Mouse (Mus musculus): ENCODE data around the gene Tcf25. TPM values are rescaled to one million over a fixed set of nuclear protein-coding genes. Genes with fewer than 3 reads are reported as not detected.
A peak's percentile ranks its signal among the peaks of the same experiment; 100 is the strongest.

Gene Tcf25
- polyA plus RNA-seq, 1 experiment from 2014 or later: 146 TPM

DNA sequence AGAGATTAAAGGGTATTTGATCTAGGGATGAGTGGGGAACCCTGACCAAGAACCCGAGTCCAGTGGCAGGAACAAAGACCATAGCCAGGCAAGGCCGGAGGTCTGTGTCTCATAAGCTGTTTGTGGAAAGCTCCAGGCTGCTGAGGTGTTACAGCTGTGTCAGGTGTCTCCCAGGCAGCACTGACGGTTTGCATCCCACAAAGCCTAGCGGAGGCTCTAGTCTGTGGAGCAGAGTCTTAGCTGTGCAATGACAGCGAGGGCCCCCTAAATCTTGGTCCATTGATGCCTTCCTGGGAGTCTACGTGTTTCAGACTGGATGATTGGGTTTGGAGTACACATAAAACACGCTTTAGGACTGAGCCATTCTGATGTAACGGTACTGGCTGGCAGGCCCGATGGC, 28.4 kb downstream of the Tcf25 start:
- WGBS: 85% methylated on average over 9 of the region's 9 CpGs
- DNase-seq (ENCODE audit: low spot score) (no peak), ATAC-seq (ENCODE audit: low FRiP score, low TSS enrichment) (no peak)
- no peak for TF ChIP-seq EP300 (optimal IDR thresholded peaks at IDR 0.05)
- no peak for TF ChIP-seq CTCF (IDR thresholded peaks at IDR 0.05; ENCODE audit: low read depth)
- Histone ChIP-seq H3K9ac (ENCODE audit: low read length) (no peak overlapping the region), H3K36me3 (ENCODE audit: control insufficient read depth, insufficient read depth, low read length) (peaks cover 41% of the 10 kb centered on the region), H3K4me3 (ENCODE audit: low read depth, low read length) (no peak overlapping the region), H3K27me3 (ENCODE audit: control insufficient read depth, insufficient read depth, low read length) (no peaks in the 10 kb centered on the region), H3K4me2 (replicated peaks; ENCODE audit: low read depth) (no peak overlapping the region), H3K27ac (replicated peaks) (no peak overlapping the region), H3K4me1 (replicated peaks; ENCODE audit: control insufficient read depth, insufficient read depth) (no peaks in the 10 kb centered on the region), H3K9me3 (ENCODE audit: control insufficient read depth, low read length) (no peaks in the 10 kb centered on the region)

- no peak overlapping the region for H3K4me3 ChIP-seq (ENCODE audit: low read depth, low read length)
- H3K9me3 ChIP-seq (ENCODE audit: control insufficient read depth, low read length): no peaks in the 10 kb centered on the region
- H3K36me3 ChIP-seq (ENCODE audit: control insufficient read depth, insufficient read depth, low read length): peaks cover 34% of the 10 kb centered on the region
- no peaks in the 10 kb centered on the region for H3K27me3 ChIP-seq (ENCODE audit: control insufficient read depth, insufficient read depth, low read length)
- no peak overlapping the region for H3K4me2 ChIP-seq (replicated peaks; ENCODE audit: low read depth)
- no peaks in the 10 kb centered on the region for H3K4me1 ChIP-seq (replicated peaks; ENCODE audit: control insufficient read depth, insufficient read depth)
- 80% methylated on average over 9 of the region's 9 CpGs for WGBS
- H3K27ac ChIP-seq (replicated peaks): no peak overlapping the region
- no peak overlapping the region for H3K9ac ChIP-seq (ENCODE audit: low read length)
- TF ChIP-seq EP300 (optimal IDR thresholded peaks at IDR 0.05) (no peak), CTCF (IDR thresholded peaks at IDR 0.05; ENCODE audit: low read depth) (no peak)
- no peak for DNase-seq (ENCODE audit: low spot score)
- ATAC-seq (ENCODE audit: low FRiP score, low TSS enrichment): no peak
Observed at GRCm38 (mm10) chr8:123402730-123403326, 29.3 kb downstream of the Tcf25 start.

GRCm38 (mm10) chr8:123404521-123404920, 31.0 kb downstream of the Tcf25 start:
- H3K36me3 ChIP-seq (ENCODE audit: control insufficient read depth, insufficient read depth, low read length): peaks cover 20% of the 10 kb centered on the region
- no peak for TF ChIP-seq CTCF (IDR thresholded peaks at IDR 0.05; ENCODE audit: low read depth)
- no peak for TF ChIP-seq EP300 (optimal IDR thresholded peaks at IDR 0.05)
- no peak overlapping the region for H3K4me3 ChIP-seq (ENCODE audit: low read depth, low read length)
- DNase-seq (ENCODE audit: low spot score) (no peak), ATAC-seq (ENCODE audit: low FRiP score, low TSS enrichment) (no peak)
- H3K9ac ChIP-seq (ENCODE audit: low read length): no peak overlapping the region
- no peak overlapping the region for H3K4me2 ChIP-seq (replicated peaks; ENCODE audit: low read depth)
- H3K27ac ChIP-seq (replicated peaks): no peak overlapping the region
- 0 out of 2 replicates have a peak, but pooled peaks cover under 1% of the 10 kb centered on the region for H3K27me3 ChIP-seq (ENCODE audit: control insufficient read depth, insufficient read depth, low read length)
- H3K9me3 ChIP-seq (ENCODE audit: control insufficient read depth, low read length): no peaks in the 10 kb centered on the region
- H3K4me1 ChIP-seq (replicated peaks; ENCODE audit: control insufficient read depth, insufficient read depth): no peaks in the 10 kb centered on the region
- WGBS: 61% methylated on average over 8 of the region's 8 CpGs

DNA sequence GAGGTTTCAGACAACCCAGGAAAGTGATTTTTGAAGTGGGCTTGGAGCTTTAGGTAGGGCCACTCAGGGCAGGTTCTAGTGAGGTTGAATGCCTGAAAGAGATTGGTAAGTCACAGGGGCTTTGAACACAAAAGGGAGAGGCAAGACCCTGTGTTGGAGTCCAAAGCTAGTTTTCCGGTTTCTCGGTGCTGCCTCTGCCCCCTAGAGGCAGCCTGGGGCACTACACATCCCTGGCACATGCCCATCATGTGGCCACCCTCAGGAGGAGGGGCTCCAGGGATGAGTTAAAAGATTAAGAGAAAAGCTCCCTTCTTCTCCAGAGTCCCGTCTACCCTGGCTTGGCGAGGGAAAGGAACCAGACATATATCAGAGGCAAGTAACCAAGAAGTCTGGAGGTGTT, 33.2 kb downstream of the Tcf25 start, which contains the start of gene Mc1r:
Mc1r (plus strand) TSS at position 322 of the 400 bp plus-strand sequence.
- TF ChIP-seq CTCF (IDR thresholded peaks at IDR 0.05; ENCODE audit: low read depth) (peak; percentile 83), EP300 (optimal IDR thresholded peaks at IDR 0.05) (no peak)
- Histone ChIP-seq H3K27me3 (ENCODE audit: control insufficient read depth, insufficient read depth, low read length) (peaks cover 14% of the 10 kb centered on the region), H3K4me1 (replicated peaks; ENCODE audit: control insufficient read depth, insufficient read depth) (no peaks in the 10 kb centered on the region), H3K9me3 (ENCODE audit: control insufficient read depth, low read length) (no peaks in the 10 kb centered on the region), H3K4me3 (ENCODE audit: low read depth, low read length) (no peak within 1 kb of the TSS), H3K9ac (ENCODE audit: low read length) (no peak within 1 kb of the TSS), H3K4me2 (replicated peaks; ENCODE audit: low read depth) (no peak within 1 kb of the TSS), H3K36me3 (ENCODE audit: control insufficient read depth, insufficient read depth, low read length) (peaks cover 3% of the 10 kb centered on the region; the same call in 1 of the 2 replicates), H3K27ac (replicated peaks) (no peak within 1 kb of the TSS)
- ATAC-seq (ENCODE audit: low FRiP score, low TSS enrichment) (no peak), DNase-seq (ENCODE audit: low spot score) (peak; percentile 67)
- WGBS: 14% methylated on average over 4 of the region's 4 CpGs

DNA sequence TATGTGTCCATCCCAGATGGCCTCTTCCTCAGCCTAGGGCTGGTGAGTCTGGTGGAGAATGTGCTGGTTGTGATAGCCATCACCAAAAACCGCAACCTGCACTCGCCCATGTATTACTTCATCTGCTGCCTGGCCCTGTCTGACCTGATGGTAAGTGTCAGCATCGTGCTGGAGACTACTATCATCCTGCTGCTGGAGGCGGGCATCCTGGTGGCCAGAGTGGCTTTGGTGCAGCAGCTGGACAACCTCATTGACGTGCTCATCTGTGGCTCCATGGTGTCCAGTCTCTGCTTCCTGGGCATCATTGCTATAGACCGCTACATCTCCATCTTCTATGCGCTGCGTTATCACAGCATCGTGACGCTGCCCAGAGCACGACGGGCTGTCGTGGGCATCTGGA, 34.1 kb downstream of the Tcf25 start:
- Histone ChIP-seq H3K9ac (ENCODE audit: low read length) (no peak overlapping the region), H3K27me3 (ENCODE audit: control insufficient read depth, insufficient read depth, low read length) (peaks cover 18% of the 10 kb centered on the region), H3K36me3 (ENCODE audit: control insufficient read depth, insufficient read depth, low read length) (0 out of 2 replicates have a peak, but pooled peaks cover 3% of the 10 kb centered on the region), H3K27ac (replicated peaks) (no peak overlapping the region), H3K4me2 (replicated peaks; ENCODE audit: low read depth) (no peak overlapping the region), H3K9me3 (ENCODE audit: control insufficient read depth, low read length) (no peaks in the 10 kb centered on the region), H3K4me1 (replicated peaks; ENCODE audit: control insufficient read depth, insufficient read depth) (no peaks in the 10 kb centered on the region), H3K4me3 (ENCODE audit: low read depth, low read length) (no peak overlapping the region)
- DNase-seq (ENCODE audit: low spot score): no peak
- 87% methylated on average over 13 of the region's 13 CpGs for WGBS
- no peak for TF ChIP-seq EP300 (optimal IDR thresholded peaks at IDR 0.05)
- no peak for TF ChIP-seq CTCF (IDR thresholded peaks at IDR 0.05; ENCODE audit: low read depth)
- ATAC-seq (ENCODE audit: low FRiP score, low TSS enrichment): no peak

Measured in stomach, postnatal 0 days (tissue).